Mouse (Mus musculus): ENCODE results near the gene Slc51a.

Gene Slc51a

GRCm38 (mm10) chr16:32487234-32488111 is at the start of gene Slc51a:
Slc51a (minus strand) TSS chr16:32487879.
- peak; percentile 33 for DNase-seq (ENCODE audit: low spot score)

GRCm38 (mm10) chr16:32535157-32535751 is 47.6 kb upstream of the Slc51a start:
- peak; percentile 31 for DNase-seq (ENCODE audit: low spot score)

GRCm38 (mm10) chr16:32532878-32533826 is 45.5 kb upstream of the Slc51a start:
- DNase-seq (ENCODE audit: low spot score) = peak; percentile 32

- no peak for DNase-seq (ENCODE audit: low spot score)
These were observed 39.2 kb upstream of the Slc51a start for GRCm38 (mm10) chr16:32526906-32527305.

- no peak for DNase-seq (ENCODE audit: low spot score)
These were observed 36.6 kb upstream of the Slc51a start for GRCm38 (mm10) chr16:32524244-32524615.

GRCm38 (mm10) chr16:32523462-32524243 is 36.0 kb upstream of the Slc51a start:
- peak; percentile 48 for DNase-seq (ENCODE audit: low spot score)

- DNase-seq (ENCODE audit: low spot score) = no peak
These were observed 35.0 kb upstream of the Slc51a start for GRCm38 (mm10) chr16:32522578-32523194.

GRCm38 (mm10) chr16:32520372-32520748 is 32.7 kb upstream of the Slc51a start:
- no peak for DNase-seq (ENCODE audit: low spot score)

GRCm38 (mm10) chr16:32519656-32520371 is 32.1 kb upstream of the Slc51a start:
- DNase-seq (ENCODE audit: low spot score) = no peak

- DNase-seq (ENCODE audit: low spot score) = no peak
These were observed 30.3 kb upstream of the Slc51a start for GRCm38 (mm10) chr16:32517785-32518481.

GRCm38 (mm10) chr16:32516006-32516962 is 28.6 kb upstream of the Slc51a start:
- DNase-seq (ENCODE audit: low spot score) = peak; percentile 76

GRCm38 (mm10) chr16:32513948-32514347 is 26.3 kb upstream of the Slc51a start:
- no peak for DNase-seq (ENCODE audit: low spot score)

GRCm38 (mm10) chr16:32513401-32513800 is 25.7 kb upstream of the Slc51a start:
- no peak for DNase-seq (ENCODE audit: low spot score)

GRCm38 (mm10) chr16:32512921-32513320 is 25.2 kb upstream of the Slc51a start:
- no peak for DNase-seq (ENCODE audit: low spot score)

- DNase-seq (ENCODE audit: low spot score) = no peak
These were observed 24.3 kb upstream of the Slc51a start for GRCm38 (mm10) chr16:32511827-32512490.

- DNase-seq (ENCODE audit: low spot score) = no peak
These were observed 23.7 kb upstream of the Slc51a start for GRCm38 (mm10) chr16:32511338-32511734.

- DNase-seq (ENCODE audit: low spot score) = no peak
These were observed 23.0 kb upstream of the Slc51a start for GRCm38 (mm10) chr16:32510399-32511337.

All from embryo, embryonic 10 days (tissue).